Mouse (Mus musculus) liver, embryonic 11.5 days (tissue): ENCODE measurements around the gene Elavl1. TPM values are rescaled to one million over a fixed set of nuclear protein-coding genes. Genes with fewer than 3 reads are reported as not detected.
"Not testable (repeated sequence)": the region's sequence is repeated elsewhere in the genome, so short reads cannot be mapped to it uniquely, and the experiment has no call there.

ENCODE experiments used
- ATAC-seq: fragments of 200-750 bp; cut with Nextera tagmentation; replicated peaks from 2 replicates; pipeline ENCODE4 v1.8.0; 2017; ENCODE audit warnings: moderate number of reproducible peaks, mild to moderate bottlenecking, moderate TSS enrichment, moderate library complexity; ENCODE audit not compliant: low FRiP score
- DNase-seq: peaks from one replicate; pipeline ENCODE4 v3.0.0-alpha.2; 2017; ENCODE audit warnings: low spot score
- H3K27ac ChIP-seq: fragments of 300-500 bp; sonication (generic); 2 replicates; pipeline ENCODE4 v1.5.1; 2014; ENCODE audit warnings: mild to moderate bottlenecking, low read depth, low read length, control low read depth
- H3K27me3 ChIP-seq: fragments of 300-500 bp; sonication (generic); replicated peaks from 2 replicates; pipeline ENCODE4 v1.6.1; 2014; ENCODE audit warnings: low read length, mixed read lengths; ENCODE audit not compliant: control insufficient read depth, insufficient read depth
- H3K36me3 ChIP-seq: fragments of 300-500 bp; sonication (generic); 2 replicates; pipeline ENCODE4 v1.6.1; 2014; ENCODE audit warnings: mild to moderate bottlenecking, low read length, moderate library complexity, mixed read lengths; ENCODE audit not compliant: control insufficient read depth, insufficient read depth
- H3K4me1 ChIP-seq: fragments of 300-500 bp; sonication (generic); replicated peaks from 2 replicates; pipeline ENCODE4 v1.6.1; 2014; ENCODE audit warnings: low read length, mixed read lengths; ENCODE audit not compliant: control insufficient read depth, insufficient read depth
- H3K4me2 ChIP-seq: fragments of 300-500 bp; sonication (generic); 2 replicates; pipeline ENCODE4 v1.6.1; 2014; ENCODE audit warnings: mild to moderate bottlenecking, control low read depth, moderate library complexity
- H3K4me3 ChIP-seq: fragments of 300-500 bp; sonication (generic); 2 replicates; pipeline ENCODE4 v1.5.1; 2014; ENCODE audit warnings: low read depth, low read length, control low read depth
- H3K9ac ChIP-seq: fragments of 300-500 bp; sonication (generic); 2 replicates; pipeline ENCODE4 v1.6.1; 2014; ENCODE audit warnings: low read depth, low read length, control low read depth
- H3K9me3 ChIP-seq: fragments of 300-500 bp; sonication (generic); 2 replicates; pipeline ENCODE4 v1.6.1; 2016; ENCODE audit warnings: low read length, inconsistent platforms, mixed read lengths; ENCODE audit not compliant: control insufficient read depth
- WGBS: fragments of 180-500 bp; shearing (Covaris S2); extraction: QIAGEN DNeasy Blood & Tissue Kit; methylation state at CpG from one replicate; pipeline ENCODE4 v1.1.7; 2014; 5-methylcytosine and 5-hydroxymethylcytosine counted together
- polyA plus RNA-seq: library from polyadenylated mRNA; unstranded; fragments of >200 nt; fragmentation: Nextera tagmentation; extraction: Ambion mirVana; gene quantifications from 2 replicates; pipeline ENCODE4 v1.2.1, GENCODE M21; 2014

The Elavl1 gene
- polyA plus RNA-seq, 1 experiment from 2014 or later = 266 TPM

DNA sequence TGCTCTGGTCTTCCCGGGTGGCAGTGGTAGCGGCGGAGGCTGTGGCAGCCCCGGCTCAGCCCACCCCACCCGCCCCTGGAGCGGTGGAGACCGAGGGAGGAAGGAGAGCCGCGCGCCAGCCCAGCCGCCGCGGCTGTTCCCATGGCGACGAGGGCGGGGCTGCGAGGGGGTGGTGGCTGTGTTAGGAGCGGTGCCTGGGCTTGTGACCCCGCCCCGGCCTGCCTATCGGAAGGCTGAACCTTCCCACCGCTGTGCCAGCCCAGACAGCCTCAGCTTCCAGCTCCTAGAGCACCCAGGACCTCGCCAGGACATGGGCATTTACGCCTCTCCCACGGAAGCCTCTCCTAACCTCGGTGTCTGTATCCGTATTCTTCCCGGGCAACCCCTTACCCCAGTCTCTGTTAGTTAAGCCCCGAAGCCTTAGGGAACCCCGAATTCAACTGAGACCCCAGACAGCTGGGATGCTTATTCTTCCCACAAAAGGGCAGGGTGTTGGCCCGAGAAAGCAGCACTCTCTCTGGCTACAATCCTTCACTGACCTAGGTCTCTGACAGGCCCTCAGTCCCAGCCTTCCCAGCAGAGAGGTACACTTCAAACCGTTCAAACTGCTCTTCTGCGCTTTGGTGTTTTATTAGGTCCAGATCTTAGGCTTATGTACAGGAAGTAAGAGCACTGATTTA is 65.9 kb downstream of the Elavl1 start, which contains the start of gene Ctxn1:
Gene Ctxn1, minus strand, starts transcription at position 150 of the 680 bp plus-strand sequence.
- peak; percentile 92 for ATAC-seq
- Histone ChIP-seq H3K27ac (peak within 1 kb of the TSS; percentile 55; the same call in 1 of the 2 replicates), H3K36me3 (peaks cover 36% of the 10 kb centered on the region), H3K4me2 (peak within 1 kb of the TSS; percentile 99), H3K4me3 (peak within 1 kb of the TSS; percentile 70), H3K27me3 (no peaks in the 10 kb centered on the region), H3K9ac (peak within 1 kb of the TSS; percentile 68), H3K4me1 (peaks cover 15% of the 10 kb centered on the region), H3K9me3 (no peaks in the 10 kb centered on the region)
- DNase-seq = peak; percentile 98
- WGBS = 10% methylated on average over 27 of the region's 33 CpGs

GRCm38 (mm10) chr8:4258678-4259077 is 66.5 kb downstream of the Elavl1 start:
- Histone ChIP-seq H3K9ac (peak overlapping the region; percentile 68), H3K9me3 (no peaks in the 10 kb centered on the region), H3K27ac (peak overlapping the region; percentile 55; the same call in 1 of the 2 replicates), H3K4me3 (peak overlapping the region; percentile 70), H3K27me3 (no peaks in the 10 kb centered on the region), H3K4me1 (peaks cover 21% of the 10 kb centered on the region), H3K36me3 (peaks cover 36% of the 10 kb centered on the region), H3K4me2 (peak overlapping the region; percentile 99)
- peak; percentile 53 for ATAC-seq
- WGBS = under 1% methylated on average over 31 of the region's 32 CpGs
- DNase-seq = no peak

- H3K27ac ChIP-seq = no peak overlapping the region
- WGBS = 4% methylated on average over 35 of the region's 35 CpGs
- peaks cover 36% of the 10 kb centered on the region for H3K36me3 ChIP-seq
Measured at GRCm38 (mm10) chr8:4258233-4258632, 67.0 kb downstream of the Elavl1 start.

GRCm38 (mm10) chr8:4257350-4257749 is 67.9 kb downstream of the Elavl1 start:
- Histone ChIP-seq H3K27ac (no peak overlapping the region), H3K9me3 (no peaks in the 10 kb centered on the region), H3K9ac (no peak overlapping the region), H3K4me3 (no peak overlapping the region), H3K4me2 (no peak overlapping the region), H3K27me3 (no peaks in the 10 kb centered on the region), H3K4me1 (peaks cover 24% of the 10 kb centered on the region), H3K36me3 (peaks cover 29% of the 10 kb centered on the region)
- 90% methylated on average over 4 of the region's 4 CpGs for WGBS
- ATAC-seq (no peak), DNase-seq (no peak)

More at GRCm38 (mm10) chr8:4258233-4258632, 67.0 kb downstream of the Elavl1 start:
- DNase-seq (peak; percentile 86), ATAC-seq (peak; percentile 61)
- Histone ChIP-seq H3K4me2 (peak overlapping the region; percentile 99), H3K4me1 (peaks cover 23% of the 10 kb centered on the region), H3K9ac (peak overlapping the region; percentile 68), H3K4me3 (peak overlapping the region; percentile 70), H3K27me3 (no peaks in the 10 kb centered on the region), H3K9me3 (no peaks in the 10 kb centered on the region)

DNA sequence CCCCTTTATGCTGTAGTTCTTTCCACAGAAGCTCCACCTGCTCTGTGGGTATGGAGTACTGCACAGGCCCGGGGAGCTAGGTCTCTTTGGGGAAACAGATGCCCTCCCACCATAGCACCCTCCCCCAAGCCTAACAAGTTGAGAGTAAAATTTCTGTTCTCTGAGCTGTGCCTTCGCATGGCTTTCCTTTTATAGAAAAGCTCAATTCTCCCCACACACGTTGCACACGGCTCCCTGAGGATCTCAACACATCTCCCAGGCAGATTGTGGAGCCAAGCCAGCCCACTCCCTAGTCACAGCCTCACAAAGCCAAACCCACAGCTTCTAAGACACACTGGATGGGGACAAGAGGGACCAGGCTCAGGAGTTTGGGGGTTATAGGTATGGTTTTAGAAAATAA is 68.3 kb downstream of the Elavl1 start:
- H3K36me3 ChIP-seq = peaks cover 26% of the 10 kb centered on the region

DNA sequence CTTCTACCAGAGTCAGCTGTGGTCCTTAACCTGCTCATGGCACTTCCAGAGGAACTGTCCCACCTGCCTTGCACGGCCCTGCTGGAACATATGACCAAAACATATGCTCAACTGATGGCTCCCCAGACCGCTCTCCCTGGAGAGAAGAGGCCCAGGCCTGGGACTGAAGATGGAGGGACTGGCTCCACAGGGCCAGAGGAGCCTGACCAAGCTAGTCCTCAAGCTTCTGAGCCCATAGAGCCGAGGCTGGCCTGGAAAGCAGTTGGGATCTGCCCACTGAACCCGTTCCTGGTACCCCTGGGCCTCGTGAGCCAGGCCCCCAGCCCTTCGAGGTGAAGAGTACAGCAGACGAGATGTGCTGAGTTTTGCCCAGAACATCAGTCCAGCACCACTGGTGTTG is 69.7 kb downstream of the Elavl1 start:
- not testable (repeated sequence) for H3K4me2 ChIP-seq, H3K27ac ChIP-seq, DNase-seq, ATAC-seq, H3K9me3 ChIP-seq, H3K4me3 ChIP-seq, H3K27me3 ChIP-seq, H3K9ac ChIP-seq
- H3K4me1 ChIP-seq = peaks cover 27% of the 10 kb centered on the region
- WGBS = 79% methylated on average over 7 of the region's 7 CpGs
- peaks cover 20% of the 10 kb centered on the region for H3K36me3 ChIP-seq

More for the DNA sequence above, 68.3 kb downstream of the Elavl1 start:
- no peak overlapping the region for H3K27ac ChIP-seq
- no peak for DNase-seq
- H3K27me3 ChIP-seq = no peaks in the 10 kb centered on the region
- H3K4me2 ChIP-seq = no peak overlapping the region
- ATAC-seq = no peak
- 79% methylated on average over 4 of the region's 4 CpGs for WGBS
- H3K4me3 ChIP-seq = no peak overlapping the region
- H3K9ac ChIP-seq = no peak overlapping the region
- no peaks in the 10 kb centered on the region for H3K9me3 ChIP-seq
- H3K4me1 ChIP-seq = peaks cover 26% of the 10 kb centered on the region

- peaks cover 34% of the 10 kb centered on the region for H3K4me1 ChIP-seq
- no peak for DNase-seq
- 70% methylated on average over 6 of the region's 6 CpGs for WGBS
- H3K27me3 ChIP-seq = no peaks in the 10 kb centered on the region
- ATAC-seq = no peak
- H3K9ac ChIP-seq = no peak overlapping the region
- peak overlapping the region; percentile 85 for H3K4me3 ChIP-seq
- peak overlapping the region; percentile 92 for H3K4me2 ChIP-seq
- H3K27ac ChIP-seq = peak overlapping the region; percentile 13; the same call in 1 of the 2 replicates
- H3K36me3 ChIP-seq = peaks cover 14% of the 10 kb centered on the region
- H3K9me3 ChIP-seq = no peaks in the 10 kb centered on the region
Measured at GRCm38 (mm10) chr8:4254001-4254400, 71.2 kb downstream of the Elavl1 start.

- ATAC-seq = peak; percentile 91
- H3K9me3 ChIP-seq = no peaks in the 10 kb centered on the region
- H3K4me3 ChIP-seq = peak within 1 kb of the TSS; percentile 85
- under 1% methylated on average over 69 of the region's 69 CpGs for WGBS
- peak within 1 kb of the TSS; percentile 78 for H3K27ac ChIP-seq
- no peaks in the 10 kb centered on the region for H3K27me3 ChIP-seq
- H3K4me2 ChIP-seq = peak within 1 kb of the TSS; percentile 92
- peak within 1 kb of the TSS; percentile 90 for H3K9ac ChIP-seq
- peaks cover 32% of the 10 kb centered on the region for H3K4me1 ChIP-seq
- DNase-seq = peak; percentile 94
- H3K36me3 ChIP-seq = peaks cover 14% of the 10 kb centered on the region
Measured at GRCm38 (mm10) chr8:4252934-4253841, 72.0 kb downstream of the Elavl1 start, which contains the start of gene Snapc2. TSS of gene Snapc2 (plus strand) at chr8:4253080.
